Mouse (Mus musculus) kidney, embryonic 16.5 days (tissue): ENCODE results near the gene Eqtn. TPM values are rescaled to one million over a fixed set of nuclear protein-coding genes. Genes with fewer than 3 reads are reported as not detected.

Source experiments
- ATAC-seq: fragments of 200-750 bp; cut with Nextera tagmentation; 2 replicates; pipeline ENCODE4 v1.8.0; 2017; ENCODE audit warnings: moderate TSS enrichment; ENCODE audit not compliant: low FRiP score, low TSS enrichment
- H3K27ac ChIP-seq: fragments of 300-500 bp; sonication (generic); 2 replicates; pipeline ENCODE4 v1.5.1; 2014; ENCODE audit warnings: low read length
- H3K27me3 ChIP-seq: fragments of 300-500 bp; sonication (generic); 2 replicates; pipeline ENCODE4 v1.6.1; 2014; ENCODE audit warnings: low read length, control low read depth, mixed read lengths; ENCODE audit not compliant: insufficient read depth
- H3K36me3 ChIP-seq: fragments of 300-500 bp; sonication (generic); 2 replicates; pipeline ENCODE4 v1.6.1; 2014; ENCODE audit warnings: low read length, control low read depth, mixed read lengths; ENCODE audit not compliant: insufficient read depth
- H3K4me1 ChIP-seq: fragments of 300-500 bp; sonication (generic); 2 replicates; pipeline ENCODE4 v1.6.1; 2014; ENCODE audit warnings: low read length, control low read depth, mixed read lengths; ENCODE audit not compliant: insufficient read depth
- H3K4me2 ChIP-seq: fragments of 300-500 bp; sonication (generic); replicated peaks from 2 replicates; pipeline ENCODE4 v1.6.1; 2014; ENCODE audit warnings: low read depth, low read length
- H3K4me3 ChIP-seq: fragments of 300-500 bp; sonication (generic); 2 replicates; pipeline ENCODE4 v1.5.1; 2014; ENCODE audit warnings: mild to moderate bottlenecking, low read length
- H3K9ac ChIP-seq: fragments of 300-500 bp; sonication (generic); replicated peaks from 2 replicates; pipeline ENCODE4 v1.6.1; 2014; ENCODE audit warnings: low read length
- H3K9me3 ChIP-seq: fragments of 300-500 bp; sonication (generic); 2 replicates; pipeline ENCODE4 v1.6.1; 2016; ENCODE audit warnings: low read length, control low read depth
- WGBS: fragments of 180-500 bp; shearing (Covaris S2); extraction: QIAGEN DNeasy Blood & Tissue Kit; methylation state at CpG from one replicate; pipeline ENCODE4 v1.1.7; 2014; 5-methylcytosine and 5-hydroxymethylcytosine counted together
- polyA plus RNA-seq: library from polyadenylated mRNA; unstranded; fragments of >200 nt; fragmentation: Nextera tagmentation; extraction: Ambion mirVana; gene quantifications from 2 replicates; pipeline ENCODE4 v1.2.1, GENCODE M21; 2015

Gene Eqtn
- polyA plus RNA-seq = not detected in 2 replicates

DNA sequence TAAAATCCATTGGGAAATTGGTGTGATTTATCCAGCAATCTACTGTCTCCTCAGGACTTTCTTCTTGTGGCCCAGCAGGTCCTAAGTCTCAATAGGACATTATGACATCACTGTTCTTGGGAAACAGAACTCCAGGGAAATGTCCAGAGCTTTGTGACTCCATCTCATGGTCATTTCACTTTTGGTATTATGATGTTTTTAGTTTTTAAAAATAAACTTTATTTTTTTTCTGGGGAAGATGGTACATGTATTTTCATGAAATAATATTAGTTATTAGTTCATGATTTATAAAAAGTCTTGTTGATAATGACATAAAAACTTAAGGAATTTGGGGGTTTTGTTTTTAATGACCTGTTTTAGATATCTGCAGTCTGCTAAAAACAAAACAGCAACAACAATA lies at the start of gene Eqtn:
Eqtn (minus strand) TSS at position 101 of the 400 bp plus-strand sequence.
- Histone ChIP-seq H3K4me3 (no peak within 1 kb of the TSS), H3K27ac (no peak within 1 kb of the TSS), H3K9me3 (no peaks in the 10 kb centered on the region), H3K4me2 (no peak within 1 kb of the TSS), H3K27me3 (no peaks in the 10 kb centered on the region), H3K36me3 (no peaks in the 10 kb centered on the region), H3K4me1 (no peaks in the 10 kb centered on the region), H3K9ac (no peak within 1 kb of the TSS)
- ATAC-seq = no peak

DNA sequence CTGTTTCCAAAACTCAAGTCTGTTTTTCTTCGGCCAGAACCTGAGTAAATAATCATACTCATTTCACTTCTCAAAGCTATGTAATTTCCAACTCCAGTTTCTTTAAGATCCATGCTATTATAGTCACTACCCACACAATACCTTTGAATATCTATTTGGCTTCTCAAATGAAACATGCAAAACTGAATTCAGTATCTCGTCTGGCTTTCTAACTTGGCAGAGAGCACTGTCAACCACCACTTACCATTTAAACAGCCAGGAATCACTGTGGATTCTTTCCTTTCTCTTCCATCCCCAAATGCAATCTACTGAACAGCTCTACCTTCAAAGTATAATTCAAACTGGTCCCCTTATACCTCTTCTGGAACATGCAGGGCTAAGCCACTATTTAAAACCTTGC lies 44.7 kb upstream of the Eqtn start:
- Histone ChIP-seq H3K36me3 (peaks cover 18% of the 10 kb centered on the region; the same call in 1 of the 2 replicates), H3K4me3 (no peak overlapping the region), H3K9ac (no peak overlapping the region), H3K9me3 (no peaks in the 10 kb centered on the region), H3K4me2 (no peak overlapping the region), H3K4me1 (peaks cover 13% of the 10 kb centered on the region), H3K27me3 (no peaks in the 10 kb centered on the region), H3K27ac (no peak overlapping the region)
- ATAC-seq = no peak
- WGBS = 84% methylated on average over 2 of the region's 2 CpGs

GRCm38 (mm10) chr4:94952773-94953172 lies 24.1 kb upstream of the Eqtn start:
- H3K27ac ChIP-seq = no peak overlapping the region
- H3K27me3 ChIP-seq = no peaks in the 10 kb centered on the region
- H3K4me2 ChIP-seq = no peak overlapping the region
- no peaks in the 10 kb centered on the region for H3K4me1 ChIP-seq
- H3K36me3 ChIP-seq = peaks cover 47% of the 10 kb centered on the region
- no peak overlapping the region for H3K4me3 ChIP-seq
- no peak overlapping the region for H3K9ac ChIP-seq
- H3K9me3 ChIP-seq = no peaks in the 10 kb centered on the region
- ATAC-seq = no peak
- WGBS = 78% methylated on average over 3 of the region's 3 CpGs

- no peaks in the 10 kb centered on the region for H3K4me1 ChIP-seq
- H3K9ac ChIP-seq = no peak overlapping the region
- peak; percentile 97 for ATAC-seq
- peaks cover 40% of the 10 kb centered on the region; the same call in 1 of the 2 replicates for H3K36me3 ChIP-seq
- no peaks in the 10 kb centered on the region for H3K27me3 ChIP-seq
- H3K9me3 ChIP-seq = no peaks in the 10 kb centered on the region
- H3K4me2 ChIP-seq = no peak overlapping the region
- WGBS = 52% methylated on average over 11 of the region's 11 CpGs
- H3K4me3 ChIP-seq = no peak overlapping the region
- H3K27ac ChIP-seq = peak overlapping the region; percentile 88
Observed at GRCm38 (mm10) chr4:94941221-94941855, 12.7 kb upstream of the Eqtn start.

- Histone ChIP-seq H3K9ac (no peak overlapping the region), H3K4me3 (no peak overlapping the region), H3K4me1 (no peaks in the 10 kb centered on the region), H3K9me3 (no peaks in the 10 kb centered on the region), H3K36me3 (no peaks in the 10 kb centered on the region), H3K27ac (no peak overlapping the region), H3K27me3 (no peaks in the 10 kb centered on the region), H3K4me2 (no peak overlapping the region)
- 61% methylated on average over 3 of the region's 3 CpGs for WGBS
- ATAC-seq = no peak
Observed at GRCm38 (mm10) chr4:94901780-94902179, 26.9 kb downstream of the Eqtn start.

DNA sequence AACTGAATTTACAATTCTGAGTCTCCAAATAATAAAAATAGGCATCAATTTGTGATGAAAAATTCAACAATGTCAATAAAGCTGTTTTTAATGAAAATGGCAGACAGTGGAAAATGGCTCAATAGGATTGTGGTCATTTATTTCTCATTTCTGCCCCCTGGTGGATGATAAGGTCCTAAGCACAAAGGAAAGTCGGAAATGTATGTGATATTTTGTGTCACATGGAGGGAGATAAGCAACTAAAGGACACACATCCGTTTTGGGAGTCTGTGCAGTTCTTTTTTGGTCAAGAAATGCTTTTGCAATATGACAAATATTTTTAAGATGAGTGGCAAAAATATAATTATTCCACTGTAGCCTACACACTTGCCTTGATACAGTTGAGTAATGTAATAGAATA lies 27.9 kb downstream of the Eqtn start:
- ATAC-seq = no peak
- no peaks in the 10 kb centered on the region for H3K9me3 ChIP-seq
- H3K9ac ChIP-seq = no peak overlapping the region
- no peak overlapping the region for H3K27ac ChIP-seq
- 22% methylated on average over 2 of the region's 2 CpGs for whole genome bisulfite sequencing
- H3K27me3 ChIP-seq = no peaks in the 10 kb centered on the region
- no peaks in the 10 kb centered on the region for H3K36me3 ChIP-seq
- no peaks in the 10 kb centered on the region for H3K4me1 ChIP-seq
- H3K4me2 ChIP-seq = no peak overlapping the region
- no peak overlapping the region for H3K4me3 ChIP-seq

Other genes with a start within 250 kb of the Eqtn start
- 41.3 and 44.3 TPM in 2 replicates for gene Tek, start 189.6 kb downstream of the Eqtn start, polyA plus RNA-seq
- gene Mysm1, start 50.3 kb upstream of the Eqtn start, polyA plus RNA-seq = 25.2 and 29.8 TPM in 2 replicates
- gene Jun, start 123.4 kb upstream of the Eqtn start, polyA plus RNA-seq = 71.9 and 73.0 TPM in 2 replicates